Mouse (Mus musculus) ES-Bruce4 (cell line): ENCODE data around the gene Ccnb1ip1.

Experiments
- CTCF ChIP-seq: IDR thresholded peaks from one replicate; pipeline ENCODE4 v1.8.1; 2011; ENCODE audit warnings: low read depth, low read length
- EP300 ChIP-seq: IDR thresholded peaks from 2 replicates; pipeline ENCODE4 v1.6.1; 2011; ENCODE audit warnings: low read depth, low read length; ENCODE audit not compliant: insufficient read depth
- POLR2A ChIP-seq: IDR thresholded peaks from one replicate; pipeline ENCODE4 v1.8.1; 2011; ENCODE audit warnings: low read length; ENCODE audit not compliant: insufficient read depth

DNA sequence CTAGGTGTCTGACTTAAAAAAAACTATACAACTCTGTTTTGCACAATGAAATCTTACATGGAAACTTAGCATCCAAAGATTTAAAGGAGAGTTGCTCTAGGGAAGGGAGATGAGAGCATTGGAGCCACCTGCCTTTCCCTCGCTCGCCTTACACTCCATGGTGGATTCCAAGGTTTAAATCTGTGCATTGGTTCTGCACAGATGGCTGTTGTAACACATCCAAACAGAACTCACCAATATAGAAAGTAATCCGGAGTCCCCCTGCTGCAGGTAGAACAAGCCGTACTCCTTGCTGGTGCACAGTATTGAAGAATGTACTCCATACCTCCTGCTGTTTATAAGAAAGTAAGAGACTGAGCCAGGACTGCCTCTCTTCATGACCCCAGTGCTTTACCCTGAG, 19.0 kb upstream of the Ccnb1ip1 start:
- TF ChIP-seq CTCF (no peak), EP300 (no peak), POLR2A (no peak)
